In genomic region chr1:179261496-179261966, GRCm38 (mm10) we compare ENCODE assay signal across 9 mouse cellular contexts.
DNase-seq lines count a peak whose midpoint lies in the region; ATAC-seq and TF ChIP-seq lines count a peak whose summit lies in the region.
"Had no signal": no experiment of that assay in that cellular context is flagged by ENCODE, and none has a peak within 500 bp of the region (broad histone marks: within the 10 kb centered on the region; RNA-seq: fewer than 3 reads in every experiment).

No protein-coding gene starts in this region.

- no peak overlapping the region for H3K4me3 ChIP-seq in intestine, embryonic 14.5 days (ENCODE audit: low read depth, low read length)
- H3K4me3 ChIP-seq in intestine, embryonic 16.5 days (ENCODE audit: low read length): no peak overlapping the region
- H3K4me3 ChIP-seq in embryonic facial prominence, embryonic 14.5 days (ENCODE audit: low read depth, low read length): no peak overlapping the region
- no peak overlapping the region for H3K4me3 ChIP-seq in heart, adult 2 months
- H3K4me3 ChIP-seq: stomach, embryonic 15.5 days had no signal

- intact Hi-C loops in left cerebral cortex, postnatal 4 days (cut with DNase I): no loop called here
- intact Hi-C loops in heart, adult 2 months (cut with DNase I): no loop called here

- no peaks in the 10 kb centered on the region for H3K27me3 ChIP-seq in intestine, embryonic 14.5 days (replicated peaks; ENCODE audit: control insufficient read depth, insufficient read depth, low read length)
- H3K27me3 ChIP-seq in intestine, embryonic 16.5 days (replicated peaks; ENCODE audit: control insufficient read depth, insufficient read depth, low read length): no peaks in the 10 kb centered on the region
- no peaks in the 10 kb centered on the region for H3K27me3 ChIP-seq in embryonic facial prominence, embryonic 14.5 days (replicated peaks; ENCODE audit: control insufficient read depth, insufficient read depth, low read length)
- H3K27me3 ChIP-seq in heart, adult 2 months (ENCODE audit: control insufficient read depth, insufficient read depth, low read length): no peaks in the 10 kb centered on the region
- H3K27me3 ChIP-seq: stomach, embryonic 15.5 days had no signal

- peaks cover 6% of the 10 kb centered on the region for H3K4me1 ChIP-seq in intestine, embryonic 14.5 days (replicated peaks; ENCODE audit: control insufficient read depth, insufficient read depth, low read length)
- H3K4me1 ChIP-seq in intestine, embryonic 16.5 days (ENCODE audit: control insufficient read depth, insufficient read depth, low read length): no peaks in the 10 kb centered on the region
- H3K4me1 ChIP-seq in embryonic facial prominence, embryonic 14.5 days (ENCODE audit: control insufficient read depth, insufficient read depth, low read length): peaks cover 5% of the 10 kb centered on the region
- H3K4me1 ChIP-seq in heart, adult 2 months (ENCODE audit: control insufficient read depth, insufficient read depth, low read length): no peaks in the 10 kb centered on the region
- H3K4me1 ChIP-seq: stomach, embryonic 15.5 days had no signal

- WGBS in intestine, embryonic 14.5 days: 39% methylated on average over 11 of the region's 11 CpGs
- 46% methylated on average over 11 of the region's 11 CpGs for WGBS in intestine, embryonic 16.5 days
- WGBS in embryonic facial prominence, embryonic 14.5 days: 49% methylated on average over 11 of the region's 11 CpGs
- WGBS in heart, adult 2 months: 59% methylated on average over 11 of the region's 11 CpGs

- 0 out of 2 replicates have a peak, but pooled peaks cover 4% of the 10 kb centered on the region for H3K9me3 ChIP-seq in intestine, embryonic 14.5 days (ENCODE audit: control insufficient read depth, low read length)
- no peaks in the 10 kb centered on the region for H3K9me3 ChIP-seq in intestine, embryonic 16.5 days (ENCODE audit: control insufficient read depth, low read length)
- no peaks in the 10 kb centered on the region for H3K9me3 ChIP-seq in embryonic facial prominence, embryonic 14.5 days (ENCODE audit: control insufficient read depth, low read length)
- H3K9me3 ChIP-seq: stomach, embryonic 15.5 days had no signal

- no peaks in the 10 kb centered on the region for H3K36me3 ChIP-seq in intestine, embryonic 14.5 days (ENCODE audit: control insufficient read depth, insufficient read depth, low read length)
- no peaks in the 10 kb centered on the region for H3K36me3 ChIP-seq in intestine, embryonic 16.5 days (ENCODE audit: control insufficient read depth, insufficient read depth, low read length)
- no peaks in the 10 kb centered on the region for H3K36me3 ChIP-seq in embryonic facial prominence, embryonic 14.5 days (ENCODE audit: control insufficient read depth, insufficient read depth, low read length)
- H3K36me3 ChIP-seq in heart, adult 2 months (ENCODE audit: control insufficient read depth, insufficient read depth, low read length): no peaks in the 10 kb centered on the region
- H3K36me3 ChIP-seq: stomach, embryonic 15.5 days had no signal

- no peak overlapping the region for H3K9ac ChIP-seq in intestine, embryonic 14.5 days (ENCODE audit: low read length)
- H3K9ac ChIP-seq in intestine, embryonic 16.5 days (ENCODE audit: low read depth, low read length): no peak overlapping the region
- no peak overlapping the region for H3K9ac ChIP-seq in embryonic facial prominence, embryonic 14.5 days (ENCODE audit: low read depth, low read length)
- H3K9ac ChIP-seq in heart, adult 2 months (ENCODE audit: low read depth, low read length): no peak overlapping the region
- H3K9ac ChIP-seq: stomach, embryonic 15.5 days had no signal

- no peaks in the 10 kb centered on the region for H3K79me2 ChIP-seq in heart, adult 2 months (replicated peaks; ENCODE audit: control insufficient read depth, insufficient read depth, low read length)

- TF ChIP-seq CTCF in heart, adult 2 months (IDR thresholded peaks at IDR 0.05): no peak

- no peak for TF ChIP-seq EP300 in heart, adult 2 months (IDR thresholded peaks at IDR 0.05; ENCODE audit: insufficient read depth, low read depth, low read length)

- H3K4me2 ChIP-seq in intestine, embryonic 14.5 days (ENCODE audit: low read length): no peak overlapping the region
- no peak overlapping the region for H3K4me2 ChIP-seq in intestine, embryonic 16.5 days (ENCODE audit: low read depth, low read length)
- no peak overlapping the region for H3K4me2 ChIP-seq in embryonic facial prominence, embryonic 14.5 days (ENCODE audit: low read depth, low read length)
- H3K4me2 ChIP-seq: stomach, embryonic 15.5 days had no signal

- peak overlapping the region; percentile 11; the same call in 1 of the 2 replicates for H3K27ac ChIP-seq in intestine, embryonic 14.5 days (ENCODE audit: low read depth)
- no peak overlapping the region for H3K27ac ChIP-seq in intestine, embryonic 16.5 days (ENCODE audit: low read length)
- 0 out of 2 replicates have a peak overlapping the region, but pooled peaks have one; percentile 25 for H3K27ac ChIP-seq in embryonic facial prominence, embryonic 14.5 days (replicated peaks; ENCODE audit: low read depth, low read length)
- H3K27ac ChIP-seq in heart, adult 2 months: no peak overlapping the region
- H3K27ac ChIP-seq: stomach, embryonic 15.5 days had no signal

- no peak for DNase-seq in intestine, embryonic 14.5 days (ENCODE audit: low spot score)
- DNase-seq in brain, adult 2 months (ENCODE audit: low read depth, low spot score): peak; percentile 72
- DNase-seq in embryonic facial prominence, embryonic 14.5 days (ENCODE audit: low spot score): peak; percentile 31
- DNase-seq in left cerebral cortex, postnatal 4 days: peak; percentile 6
- no peak for DNase-seq in thymus, postnatal 0 days (ENCODE audit: low spot score)
- DNase-seq in heart, adult 2 months: no peak

- TF ChIP-seq POLR2A in heart, adult 2 months (IDR thresholded peaks at IDR 0.05; ENCODE audit: insufficient read depth, low read depth, low read length): no peak

- ATAC-seq in intestine, embryonic 14.5 days (replicated peaks; ENCODE audit: low FRiP score, low TSS enrichment, low read depth): no peak
- no peak for ATAC-seq in intestine, embryonic 16.5 days
- ATAC-seq in embryonic facial prominence, embryonic 14.5 days (ENCODE audit: low read depth): peak; percentile 26; the same call in 1 of the 2 replicates
- no peak for ATAC-seq in erythroid progenitor cell, adult 5-6 weeks (replicated peaks; ENCODE audit: low FRiP score, poor library complexity, severe bottlenecking)

Comparison
In these comparisons a context has a peak if more than half of its experiments do, and no peak if none do; other contexts are left out.
1. H3K27ac ChIP-seq: peak in intestine, embryonic 14.5 days (single experiment) and embryonic facial prominence, embryonic 14.5 days (single experiment); none in intestine, embryonic 16.5 days (single experiment) and heart, adult 2 months (single experiment).
2. DNase-seq: peak in brain, adult 2 months (single experiment), embryonic facial prominence, embryonic 14.5 days (single experiment) and left cerebral cortex, postnatal 4 days (single experiment); none in intestine, embryonic 14.5 days (single experiment), thymus, postnatal 0 days (single experiment) and heart, adult 2 months (0 of 2).